Mouse (Mus musculus) MEL (cell line): ENCODE measurements around the gene Cd164. TPM values are rescaled to one million over a fixed set of nuclear protein-coding genes. Genes with fewer than 3 reads are reported as not detected.

Experiments used
- DNase-seq: peaks from one replicate; pipeline ENCODE4 v3.0.0; 2011; ENCODE audit warnings: low read depth, low spot score
- H3K27ac ChIP-seq: 2 replicates; pipeline ENCODE4 v1.5.1; 2012; ENCODE audit warnings: low read depth, mild to moderate bottlenecking, control low read depth, low read length, moderate library complexity; ENCODE audit not compliant: control insufficient read depth
- H3K27me3 ChIP-seq, 2 experiments: fragments of 150-350 bp in 1 of 2; sonication (generic) in 1 of 2; 2 replicates each; pipeline ENCODE4 v1.6.1; 2012; ENCODE audit warnings: low read length in 2 of 2, mild to moderate bottlenecking in 2 of 2, improper control_type of control experiment in 1 of 2, moderate library complexity in 1 of 2; ENCODE audit not compliant: insufficient read depth in 2 of 2, control insufficient read depth in 1 of 2
- H3K36me3 ChIP-seq, 2 experiments: 2 replicates each; pipeline ENCODE4 v1.6.1; 2012 to 2014; ENCODE audit warnings: low read length in 2 of 2, improper control_type of control experiment in 1 of 2, inconsistent platforms in 1 of 2, mild to moderate bottlenecking in 1 of 2; ENCODE audit not compliant: insufficient read depth in 2 of 2, control insufficient read depth in 1 of 2
- H3K4me1 ChIP-seq, 2 experiments: fragments of 150-350 bp in 1 of 2; sonication (generic) in 1 of 2; 2 replicates each; pipeline ENCODE4 v1.6.1; 2012; ENCODE audit warnings: low read length in 2 of 2, improper control_type of control experiment in 1 of 2, mild to moderate bottlenecking in 1 of 2; ENCODE audit not compliant: insufficient read depth in 2 of 2, control insufficient read depth in 1 of 2
- H3K4me3 ChIP-seq, 2 experiments: fragments of 150-350 bp in 1 of 2; sonication (generic) in 1 of 2; 2 replicates each; pipeline ENCODE4 v1.5.1; 2012; ENCODE audit warnings: low read depth in 2 of 2, low read length in 2 of 2, mild to moderate bottlenecking in 2 of 2, moderate library complexity in 2 of 2, control low read depth in 1 of 2, improper control_type of control experiment in 1 of 2; ENCODE audit not compliant: control insufficient read depth in 1 of 2, insufficient read depth in 1 of 2
- H3K79me2 ChIP-seq: 2 replicates; pipeline ENCODE4 v1.6.1; 2012; ENCODE audit warnings: mild to moderate bottlenecking, low read length, moderate library complexity; ENCODE audit not compliant: control insufficient read depth, poor library complexity, insufficient read depth
- H3K9ac ChIP-seq: 2 replicates; pipeline ENCODE4 v1.6.1; 2012; ENCODE audit warnings: low read depth, mild to moderate bottlenecking, control low read depth, low read length, moderate library complexity; ENCODE audit not compliant: control insufficient read depth, poor library complexity, severe bottlenecking
- H3K9me3 ChIP-seq: fragments of 150-350 bp; sonication (generic); replicated peaks from 2 replicates; pipeline ENCODE4 v1.6.1; 2012; ENCODE audit warnings: mild to moderate bottlenecking, low read length, improper control_type of control experiment, moderate library complexity; ENCODE audit not compliant: insufficient read depth
- CHD2 ChIP-seq: IDR thresholded peaks from 2 replicates; pipeline ENCODE4 v1.6.1; 2011; ENCODE audit warnings: low read length, improper control_type of control experiment
- CTCF ChIP-seq, 3 experiments: IDR thresholded peaks in 2 of 3; conservative IDR thresholded peaks in 1 of 3; 2 replicates each; pipeline ENCODE4 v1.5.1; 2011 to 2012; ENCODE audit warnings: low read length in 3 of 3, low read depth in 2 of 3, mild to moderate bottlenecking in 2 of 3, improper control_type of control experiment in 1 of 3, inconsistent platforms in 1 of 3, mixed read lengths in 1 of 3, moderate library complexity in 1 of 3; ENCODE audit not compliant: control insufficient read depth in 1 of 3, insufficient read depth in 1 of 3, poor library complexity in 1 of 3, severe bottlenecking in 1 of 3
- ETS1 ChIP-seq: IDR thresholded peaks from 2 replicates; pipeline ENCODE4 v1.6.1; 2012; ENCODE audit warnings: low read depth, mild to moderate bottlenecking, inconsistent platforms, low read length, improper control_type of control experiment, moderate library complexity
- HCFC1 ChIP-seq: IDR thresholded peaks from 2 replicates; pipeline ENCODE4 v1.6.1; 2012; ENCODE audit warnings: low read depth, mild to moderate bottlenecking, inconsistent platforms, low read length, improper control_type of control experiment, moderate library complexity
- MEF2A ChIP-seq: IDR thresholded peaks from 2 replicates; pipeline ENCODE4 v1.6.1; 2014; ENCODE audit warnings: low read depth, mild to moderate bottlenecking, inconsistent platforms, low read length, improper control_type of control experiment; ENCODE audit not compliant: poor library complexity, insufficient replicate concordance, severe bottlenecking; ENCODE audit errors: extremely low read depth
- MYB ChIP-seq: IDR thresholded peaks from 2 replicates; pipeline ENCODE4 v1.6.1; 2011; ENCODE audit warnings: mild to moderate bottlenecking, low read depth, low read length, improper control_type of control experiment
- NRF1 ChIP-seq: IDR thresholded peaks from 2 replicates; pipeline ENCODE4 v1.6.1; 2014; ENCODE audit warnings: low read depth, mild to moderate bottlenecking, inconsistent platforms, low read length, improper control_type of control experiment, moderate library complexity; ENCODE audit not compliant: poor library complexity, insufficient read depth, severe bottlenecking
- POLR2AphosphoS5 ChIP-seq: IDR thresholded peaks from 2 replicates; pipeline ENCODE4 v1.6.1; 2012; ENCODE audit warnings: low read depth, borderline replicate concordance, mild to moderate bottlenecking, inconsistent platforms, low read length, moderate library complexity, mixed read lengths
- RAD21 ChIP-seq: IDR thresholded peaks from 2 replicates; pipeline ENCODE4 v1.6.1; 2011; ENCODE audit warnings: mild to moderate bottlenecking, low read depth, low read length, improper control_type of control experiment
- SIN3A ChIP-seq: IDR thresholded peaks from 2 replicates; pipeline ENCODE4 v1.6.1; 2012; ENCODE audit warnings: low read length, improper control_type of control experiment, inconsistent platforms
- SMC3 ChIP-seq: IDR thresholded peaks from 2 replicates; pipeline ENCODE4 v1.6.1; 2011; ENCODE audit warnings: low read depth, low read length, improper control_type of control experiment
- TAL1 ChIP-seq: IDR thresholded peaks from 2 replicates; pipeline ENCODE4 v1.6.1; 2012; ENCODE audit warnings: mild to moderate bottlenecking, inconsistent platforms, low read length, moderate library complexity, mixed read lengths
- USF2 ChIP-seq, 2 experiments: IDR thresholded peaks; 2 replicates each; pipeline ENCODE4 v1.6.1; 2011 to 2012; ENCODE audit warnings: improper control_type of control experiment in 2 of 2, low read length in 2 of 2, borderline replicate concordance in 1 of 2, inconsistent platforms in 1 of 2, low read depth in 1 of 2, mild to moderate bottlenecking in 1 of 2; ENCODE audit not compliant: insufficient read depth in 1 of 2
- ZKSCAN1 ChIP-seq: IDR thresholded peaks from 2 replicates; pipeline ENCODE4 v1.6.1; 2012; ENCODE audit warnings: low read depth, mild to moderate bottlenecking, inconsistent platforms, low read length, improper control_type of control experiment, moderate library complexity
- ZNF384 ChIP-seq: IDR thresholded peaks from 2 replicates; pipeline ENCODE4 v1.6.1; 2012; ENCODE audit warnings: low read depth, mild to moderate bottlenecking, inconsistent platforms, low read length, improper control_type of control experiment
- polyA plus RNA-seq, 2 experiments: library from polyadenylated mRNA; stranded (reverse) in 1 of 2; unstranded in 1 of 2; fragments of >175 nt in 1 of 2; fragments of >200 nt in 1 of 2; gene quantifications; 2 replicates each; pipeline versions ENCODE4 v1.2.1 to v1.2.4; 2012; ENCODE audit warnings: low replicate concordance in 2 of 2, low read depth in 1 of 2; ENCODE audit not compliant: insufficient read length in 2 of 2, insufficient read depth in 1 of 2, missing spikeins in 1 of 2
- total RNA-seq: library from RNA; depleted of rRNA; stranded (reverse); fragments of 300-350 nt; gene quantifications from 2 replicates; pipeline ENCODE4 v1.2.3, GENCODE M21; 2012

Gene Cd164
- total and polyA plus RNA-seq, 3 experiments = 21.4 to 59.4 TPM; not detected in 1

DNA sequence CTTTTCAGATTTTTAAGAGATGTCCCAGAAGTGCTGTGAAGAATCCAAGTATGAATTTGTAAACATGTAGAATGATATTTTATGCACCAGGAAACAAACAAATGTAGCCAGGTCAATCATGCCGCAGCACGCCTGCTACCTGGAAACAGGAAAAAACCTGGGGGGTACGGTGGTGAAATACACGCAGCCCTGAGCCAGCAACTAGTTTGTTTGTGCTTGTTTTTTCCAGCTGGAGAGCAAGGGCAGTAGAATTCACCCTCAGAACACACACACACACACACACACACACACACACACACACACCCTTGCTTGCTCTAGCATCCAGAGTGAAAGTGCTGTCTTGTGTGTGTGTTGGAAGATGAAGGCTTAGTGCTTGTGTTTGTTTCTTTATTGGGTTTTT lies 28.1 kb upstream of the Cd164 start:
- H3K27me3 ChIP-seq = peaks cover 0 to 7% of the 10 kb centered on the region in 2 experiments; a peak in 3 of 4 replicates
- H3K79me2 ChIP-seq = no peaks in the 10 kb centered on the region
- DNase-seq = no peak
- H3K27ac ChIP-seq = no peak overlapping the region
- no peaks in the 10 kb centered on the region for H3K4me1 ChIP-seq
- H3K4me3 ChIP-seq = no peak overlapping the region
- no peak overlapping the region for H3K9ac ChIP-seq
- H3K36me3 ChIP-seq = no peaks in the 10 kb centered on the region
- no peaks in the 10 kb centered on the region for H3K9me3 ChIP-seq
- no peak for TF ChIP-seq SIN3A
- no peak for TF ChIP-seq HCFC1
- TF ChIP-seq USF2 (IDR thresholded peaks at IDR 0.05; ENCODE audit: borderline replicate concordance in 1 of 2, insufficient read depth in 1 of 2, low read depth in 1 of 2, low read length in 2 of 2) = no peak
- no peak for TF ChIP-seq ZKSCAN1
- no peak for TF ChIP-seq CTCF (IDR thresholded peaks at IDR 0.05 in 2 of 3, conservative IDR thresholded peaks at IDR 0.05 in 1 of 3; ENCODE audit: control insufficient read depth in 1 of 3, insufficient read depth in 1 of 3, low read depth in 2 of 3, low read length in 3 of 3, poor library complexity in 1 of 3, severe bottlenecking in 1 of 3)
- no peak for TF ChIP-seq MYB
- TF ChIP-seq MEF2A = no peak
- TF ChIP-seq POLR2AphosphoS5 = no peak
- TF ChIP-seq NRF1 = no peak
- no peak for TF ChIP-seq SMC3
- TF ChIP-seq ETS1 = no peak
- no peak for TF ChIP-seq TAL1
- TF ChIP-seq ZNF384 = no peak

DNA sequence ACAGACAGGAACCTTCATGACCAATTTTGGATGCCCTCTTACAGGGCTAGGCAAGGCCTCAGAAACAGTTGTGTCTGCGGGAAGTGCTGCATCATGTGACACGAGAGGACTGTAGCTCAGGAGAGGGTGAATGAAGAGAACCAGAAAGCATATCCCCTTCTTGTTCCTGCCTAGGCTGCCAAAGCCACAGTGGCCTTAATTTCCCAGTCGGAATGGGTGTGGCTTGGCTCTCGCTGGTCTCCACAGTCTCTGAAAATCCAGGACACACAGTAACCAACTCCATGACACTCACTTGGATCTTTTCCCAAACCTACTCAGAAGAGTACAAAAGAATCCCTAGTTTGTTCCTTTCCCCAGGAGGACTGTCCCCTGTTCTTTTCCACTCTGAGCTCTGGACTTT lies 18.3 kb upstream of the Cd164 start:
- TF ChIP-seq NRF1 (no peak), RAD21 (no peak)
- no peak overlapping the region for H3K4me3 ChIP-seq
- no peaks in the 10 kb centered on the region; a peak in 3 of 4 replicates for H3K27me3 ChIP-seq
- no peaks in the 10 kb centered on the region for H3K4me1 ChIP-seq
- H3K27ac ChIP-seq = no peak overlapping the region
- H3K9ac ChIP-seq = no peak overlapping the region
- no peak for DNase-seq
- H3K79me2 ChIP-seq = no peaks in the 10 kb centered on the region
- H3K9me3 ChIP-seq = no peaks in the 10 kb centered on the region
- no peaks in the 10 kb centered on the region for H3K36me3 ChIP-seq

DNA sequence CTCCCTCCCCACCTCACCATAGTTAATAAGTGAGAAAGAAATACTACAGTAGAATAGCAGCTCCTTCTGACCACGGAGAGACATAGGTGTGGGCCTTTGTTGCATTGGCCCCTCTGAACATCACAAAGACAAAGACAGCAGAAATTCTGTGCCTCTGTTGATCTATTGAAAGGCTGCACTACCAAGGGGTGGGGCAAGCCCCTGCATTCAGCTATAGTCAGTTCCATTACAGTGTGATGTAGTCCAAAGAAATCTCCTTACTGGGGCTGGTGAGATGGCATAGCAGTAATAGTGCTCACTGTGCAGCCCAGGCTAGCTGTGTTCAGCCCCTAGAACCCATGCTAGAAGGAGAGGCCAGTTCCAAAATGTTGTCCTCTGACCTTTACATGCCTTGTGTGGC lies 14.2 kb upstream of the Cd164 start:
- no peak for DNase-seq

More for the DNA sequence above, 14.2 kb upstream of the Cd164 start:
- Histone ChIP-seq H3K9ac (no peak overlapping the region), H3K9me3 (no peaks in the 10 kb centered on the region), H3K36me3 (no peaks in the 10 kb centered on the region), H3K27ac (no peak overlapping the region), H3K79me2 (no peaks in the 10 kb centered on the region), H3K4me3 (no peak overlapping the region), H3K27me3 (peaks cover 2% of the 10 kb centered on the region in 2 experiments; a peak in 3 of 4 replicates), H3K4me1 (no peaks in the 10 kb centered on the region)
- TF ChIP-seq ZKSCAN1 (no peak), SMC3 (no peak), CHD2 (no peak)
